Mouse (Mus musculus): ENCODE results near the gene Fgd3.

- TF ChIP-seq CTCF (IDR thresholded peaks at IDR 0.05; ENCODE audit: low read depth, low read length) = no peak
- no peak for TF ChIP-seq GATA1 (IDR thresholded peaks at IDR 0.05; ENCODE audit: borderline replicate concordance, low read length)
- no peak for TF ChIP-seq POLR2AphosphoS5 (IDR thresholded peaks at IDR 0.05; ENCODE audit: insufficient replicate concordance, low read depth, low read length)
- TF ChIP-seq GATA2 (IDR thresholded peaks at IDR 0.05; ENCODE audit: borderline replicate concordance, low read depth, low read length) = no peak
- TF ChIP-seq TAL1 (conservative IDR thresholded peaks at IDR 0.05; ENCODE audit: low read depth, low read length) = no peak
Measured at GRCm38 (mm10) chr13:49362364-49362763, 42.3 kb upstream of the Fgd3 start.

Measured in G1E (cell line).